Mouse (Mus musculus) kidney, embryonic 15.5 days (tissue): ENCODE measurements around the gene Olfr698. TPM values are rescaled to one million over a fixed set of nuclear protein-coding genes. Genes with fewer than 3 reads are reported as not detected.
"Not testable (repeated sequence)": the region's sequence is repeated elsewhere in the genome, so short reads cannot be mapped to it uniquely, and the experiment has no call there.

ENCODE experiments used
- ATAC-seq: fragments of 200-750 bp; cut with Nextera tagmentation; replicated peaks from 2 replicates; pipeline ENCODE4 v1.8.0; 2017; ENCODE audit warnings: moderate TSS enrichment; ENCODE audit not compliant: low FRiP score
- H3K27ac ChIP-seq: fragments of 300-500 bp; sonication (generic); 2 replicates; pipeline ENCODE4 v1.5.1; 2015; ENCODE audit warnings: mild to moderate bottlenecking, inconsistent platforms
- H3K27me3 ChIP-seq: fragments of 300-500 bp; sonication (generic); 2 replicates; pipeline ENCODE4 v1.6.1; 2015; ENCODE audit warnings: inconsistent platforms
- H3K36me3 ChIP-seq: fragments of 300-500 bp; sonication (generic); 2 replicates; pipeline ENCODE4 v1.6.1; 2015; ENCODE audit warnings: inconsistent platforms
- H3K4me1 ChIP-seq: fragments of 300-500 bp; sonication (generic); 2 replicates; pipeline ENCODE4 v1.6.1; 2015; ENCODE audit warnings: inconsistent platforms
- H3K4me2 ChIP-seq: fragments of 300-500 bp; sonication (generic); 2 replicates; pipeline ENCODE4 v1.6.1; 2015; ENCODE audit warnings: moderate library complexity, mild to moderate bottlenecking, inconsistent platforms
- H3K4me3 ChIP-seq: fragments of 300-500 bp; sonication (generic); replicated peaks from 2 replicates; pipeline ENCODE4 v1.5.1; 2015; ENCODE audit warnings: mild to moderate bottlenecking, inconsistent platforms
- H3K9ac ChIP-seq: fragments of 300-500 bp; sonication (generic); 2 replicates; pipeline ENCODE4 v1.6.1; 2015; ENCODE audit warnings: mild to moderate bottlenecking, inconsistent platforms
- H3K9me3 ChIP-seq: fragments of 300-500 bp; sonication (generic); replicated peaks from 2 replicates; pipeline ENCODE4 v1.6.1; 2016; ENCODE audit warnings: inconsistent platforms
- WGBS: fragments of 180-500 bp; shearing (Covaris S2); methylation state at CpG from one replicate; pipeline ENCODE4 v1.1.7; 2015; ENCODE audit warnings: mixed read lengths; 5-methylcytosine and 5-hydroxymethylcytosine counted together
- polyA plus RNA-seq: library from polyadenylated mRNA; unstranded; fragments of >200 nt; fragmentation: Nextera tagmentation; extraction: Ambion mirVana; gene quantifications from 2 replicates; pipeline ENCODE4 v1.2.1, GENCODE M21; 2015

Olfr698 gene
- not detected in 2 replicates for polyA plus RNA-seq

DNA sequence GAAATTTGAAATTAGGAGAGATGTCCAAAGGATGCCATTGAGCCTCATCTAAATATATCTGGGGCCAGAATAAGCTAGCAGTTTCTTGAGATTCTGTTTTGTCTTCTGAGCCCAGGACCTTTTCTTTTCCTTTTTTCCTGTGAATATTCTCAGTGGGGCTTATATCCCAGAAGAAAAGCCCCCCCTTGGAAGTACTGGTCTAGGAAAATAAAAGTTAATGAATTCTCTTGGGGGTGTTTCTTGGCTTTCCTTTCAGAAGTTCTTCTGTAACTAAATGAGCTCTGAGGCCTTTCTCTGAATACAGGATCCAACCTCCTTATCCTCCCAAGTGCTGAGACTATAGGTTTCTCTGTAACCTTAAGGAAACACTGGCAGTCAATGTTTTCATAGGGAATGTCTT, at the start of gene Olfr698:
TSS of gene Olfr698 (minus strand) at position 101 of the 400 bp plus-strand sequence.
- H3K4me1 ChIP-seq = no peaks in the 10 kb centered on the region
- no peaks in the 10 kb centered on the region for H3K9me3 ChIP-seq
- H3K4me2 ChIP-seq = no peak within 1 kb of the TSS

DNA sequence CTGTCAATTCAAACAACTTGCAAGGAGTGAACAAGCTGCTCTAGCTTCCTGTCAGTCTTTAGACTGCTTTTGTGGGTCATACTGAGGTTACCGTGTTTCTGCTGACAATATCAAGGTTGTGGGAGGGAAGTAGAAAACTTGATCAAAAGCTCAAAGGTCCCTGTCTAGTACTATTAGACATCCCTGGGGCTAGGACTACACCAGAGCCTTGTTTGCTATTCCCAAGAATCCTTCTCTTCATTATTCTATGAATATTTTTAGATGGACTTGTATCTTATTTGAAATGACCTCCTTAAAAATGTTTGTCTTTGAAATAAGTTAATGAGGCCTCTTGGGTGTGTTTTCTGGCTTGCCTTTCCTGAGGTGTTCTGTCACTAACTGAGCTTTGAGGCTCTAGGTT, 37.9 kb upstream of the Olfr698 start, which contains the start of gene Olfr699:
TSS of gene Olfr699 (minus strand) at position 101 of the 400 bp plus-strand sequence.
- Histone ChIP-seq H3K4me3 (no peak within 1 kb of the TSS), H3K4me1 (no peaks in the 10 kb centered on the region), H3K9ac (no peak within 1 kb of the TSS), H3K27me3 (no peaks in the 10 kb centered on the region), H3K4me2 (no peak within 1 kb of the TSS), H3K9me3 (no peaks in the 10 kb centered on the region), H3K27ac (no peak within 1 kb of the TSS), H3K36me3 (no peaks in the 10 kb centered on the region)
- no peak for ATAC-seq
- 84% methylated on average over 1 of the region's 1 CpGs for WGBS

More for the DNA sequence above, at the start of gene Olfr698:
- Histone ChIP-seq H3K36me3 (no peaks in the 10 kb centered on the region), H3K27me3 (no peaks in the 10 kb centered on the region), H3K4me3 (no peak within 1 kb of the TSS), H3K9ac (no peak within 1 kb of the TSS), H3K27ac (no peak within 1 kb of the TSS)
- no peak for ATAC-seq

DNA sequence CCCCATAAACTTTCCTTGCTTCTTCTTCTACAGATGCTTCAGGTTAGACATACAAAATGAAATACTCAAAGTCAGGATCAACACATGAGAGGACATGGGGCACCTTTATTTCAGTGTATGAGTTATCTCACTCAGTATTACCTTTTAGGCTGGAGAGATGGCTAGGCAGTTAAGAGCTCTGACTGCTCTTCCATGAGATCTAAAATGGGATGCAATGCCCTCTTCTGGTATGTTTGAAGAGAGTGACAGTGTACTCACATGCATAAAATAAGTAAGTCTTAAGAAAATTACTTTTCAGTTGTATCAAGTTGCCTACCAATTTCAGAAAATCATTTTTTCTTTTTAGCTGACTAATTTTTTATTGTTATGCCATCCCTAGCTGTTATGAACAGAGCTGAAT, 33.1 kb upstream of the Olfr698 start:
- Histone ChIP-seq H3K9me3 (no peaks in the 10 kb centered on the region), H3K27ac (no peak overlapping the region), H3K9ac (no peak overlapping the region), H3K4me2 (no peak overlapping the region), H3K4me1 (no peaks in the 10 kb centered on the region), H3K4me3 (no peak overlapping the region), H3K27me3 (no peaks in the 10 kb centered on the region), H3K36me3 (no peaks in the 10 kb centered on the region)
- ATAC-seq = no peak

DNA sequence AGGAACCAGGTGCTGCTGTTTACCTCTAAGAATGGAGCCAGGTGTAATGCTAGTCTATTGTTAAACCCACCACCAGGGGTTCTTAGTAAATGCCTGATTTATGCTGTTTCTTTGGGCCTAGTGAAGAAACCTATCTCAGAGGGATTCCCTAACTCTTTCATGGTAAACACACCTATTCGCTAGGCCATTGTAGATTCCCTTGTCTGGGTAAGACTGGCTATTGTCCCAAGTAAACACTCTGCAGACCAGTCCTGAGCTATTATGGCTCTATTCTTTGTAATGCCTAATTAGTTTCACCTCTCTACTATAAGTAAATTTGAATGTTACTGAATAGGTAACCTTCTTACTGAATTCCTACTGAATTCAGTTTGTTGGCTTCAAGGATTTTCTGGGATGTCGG, 5.8 kb upstream of the Olfr698 start:
- WGBS = 97% methylated on average over 2 of the region's 2 CpGs
- H3K4me1 ChIP-seq, H3K4me2 ChIP-seq: not testable (repeated sequence)

DNA sequence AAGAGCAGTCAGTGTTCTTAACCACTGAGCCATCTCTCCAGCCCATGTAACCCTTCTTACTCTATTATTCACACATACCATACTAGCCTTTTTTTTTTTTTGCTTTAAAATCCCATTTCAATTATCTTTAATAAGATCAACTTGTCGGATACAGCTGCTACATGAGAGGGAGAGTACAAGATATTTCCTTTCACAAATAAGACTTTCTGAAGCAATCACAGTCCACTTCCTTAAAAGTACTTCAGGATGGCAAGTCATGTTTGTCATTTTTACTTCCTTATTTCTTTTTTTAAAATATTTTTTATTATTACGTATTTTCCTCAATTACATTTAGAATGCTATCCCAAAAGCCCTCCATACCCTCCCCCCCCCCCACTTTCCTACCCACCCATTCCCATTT, 3.6 kb upstream of the Olfr698 start:
- H3K36me3 ChIP-seq = no peaks in the 10 kb centered on the region
- ATAC-seq = no peak
- 77% methylated on average over 2 of the region's 2 CpGs for WGBS
- no peak overlapping the region for H3K9ac ChIP-seq
- no peak overlapping the region for H3K4me3 ChIP-seq
- H3K27ac ChIP-seq = no peak overlapping the region
- H3K4me2 ChIP-seq = no peak overlapping the region
- no peaks in the 10 kb centered on the region for H3K4me1 ChIP-seq
- no peaks in the 10 kb centered on the region for H3K27me3 ChIP-seq
- H3K9me3 ChIP-seq = no peaks in the 10 kb centered on the region

More for the DNA sequence above, 5.8 kb upstream of the Olfr698 start:
- H3K36me3 ChIP-seq, H3K9me3 ChIP-seq, H3K27ac ChIP-seq, H3K27me3 ChIP-seq, ATAC-seq, H3K9ac ChIP-seq, H3K4me3 ChIP-seq: not testable (repeated sequence)

DNA sequence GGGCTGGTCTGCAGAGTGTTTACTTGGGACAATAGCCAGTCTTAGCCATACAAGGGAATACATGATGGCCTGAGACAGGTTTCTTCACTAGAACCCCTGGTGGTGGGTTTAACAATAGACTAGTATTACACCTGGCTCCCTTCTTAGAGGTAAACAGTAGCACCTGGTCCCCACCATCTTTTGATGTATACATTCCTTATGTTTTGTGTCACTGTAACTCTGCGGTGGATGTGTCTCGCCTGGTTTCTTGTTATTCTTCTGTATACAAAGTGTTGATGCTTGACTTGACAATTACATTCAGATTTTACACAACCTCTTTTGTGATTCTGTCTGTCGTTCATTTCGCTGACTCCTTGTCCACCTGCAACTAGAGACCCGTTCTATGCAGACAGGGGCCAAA, 9.4 kb downstream of the Olfr698 start:
- H3K4me3 ChIP-seq = no peak overlapping the region
- no peaks in the 10 kb centered on the region for H3K4me1 ChIP-seq
- H3K9me3 ChIP-seq = no peaks in the 10 kb centered on the region
- WGBS = 92% methylated on average over 5 of the region's 5 CpGs
- ATAC-seq = no peak
- H3K27me3 ChIP-seq = no peaks in the 10 kb centered on the region
- H3K9ac ChIP-seq = no peak overlapping the region
- no peak overlapping the region for H3K27ac ChIP-seq
- H3K4me2 ChIP-seq = no peak overlapping the region
- H3K36me3 ChIP-seq = no peaks in the 10 kb centered on the region

DNA sequence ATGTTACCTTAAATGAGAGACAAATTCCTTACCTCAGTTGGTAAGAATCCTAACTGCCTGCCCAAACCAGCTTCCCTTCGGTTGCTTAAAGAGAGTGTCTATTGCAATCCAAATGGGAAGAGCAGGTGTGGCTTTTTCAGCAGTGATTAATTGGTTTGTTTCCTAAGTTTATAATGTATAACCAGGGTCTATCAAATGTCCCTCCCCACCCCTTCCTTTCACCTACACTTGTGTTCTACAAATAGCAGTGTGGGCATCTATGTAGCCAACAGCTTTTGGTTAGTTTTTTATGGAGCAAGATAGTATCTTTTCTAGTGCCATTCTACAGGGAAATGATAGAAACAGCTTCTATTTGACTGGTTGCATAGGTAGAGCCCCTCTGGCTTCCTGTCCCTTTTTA, 12.9 kb downstream of the Olfr698 start, which contains the start of gene Olfr697:
TSS of gene Olfr697 (minus strand) at position 101 of the 400 bp plus-strand sequence.
- ATAC-seq = no peak
- Histone ChIP-seq H3K9me3 (no peaks in the 10 kb centered on the region), H3K36me3 (no peaks in the 10 kb centered on the region), H3K4me2 (no peak within 1 kb of the TSS), H3K27me3 (no peaks in the 10 kb centered on the region), H3K27ac (no peak within 1 kb of the TSS), H3K4me1 (no peaks in the 10 kb centered on the region), H3K4me3 (no peak within 1 kb of the TSS), H3K9ac (no peak within 1 kb of the TSS)
- 73% methylated on average over 1 of the region's 1 CpGs for WGBS

DNA sequence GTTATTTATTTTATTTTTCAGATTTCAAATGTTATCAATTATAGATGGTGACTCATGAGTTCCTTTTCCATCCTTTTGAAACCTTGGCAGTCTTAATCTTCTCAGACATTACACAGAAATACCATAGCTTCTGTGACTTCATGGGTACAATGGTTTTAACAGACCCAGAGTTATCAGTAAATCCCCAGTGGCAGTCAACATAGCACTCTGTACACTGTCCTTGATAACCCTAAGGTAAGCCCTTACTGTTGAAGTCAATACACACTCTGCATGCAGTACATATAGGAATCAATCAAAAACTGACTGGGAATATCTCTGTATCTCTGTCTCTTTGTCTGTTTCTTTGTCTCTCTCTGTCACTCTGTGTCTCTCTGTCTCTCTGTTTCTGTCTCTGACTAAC, 18.2 kb downstream of the Olfr698 start:
- Histone ChIP-seq H3K4me2 (no peak overlapping the region), H3K4me3 (no peak overlapping the region), H3K9ac (no peak overlapping the region), H3K27me3 (no peaks in the 10 kb centered on the region), H3K36me3 (no peaks in the 10 kb centered on the region), H3K4me1 (no peaks in the 10 kb centered on the region), H3K27ac (no peak overlapping the region), H3K9me3 (no peaks in the 10 kb centered on the region)
- ATAC-seq = no peak

DNA sequence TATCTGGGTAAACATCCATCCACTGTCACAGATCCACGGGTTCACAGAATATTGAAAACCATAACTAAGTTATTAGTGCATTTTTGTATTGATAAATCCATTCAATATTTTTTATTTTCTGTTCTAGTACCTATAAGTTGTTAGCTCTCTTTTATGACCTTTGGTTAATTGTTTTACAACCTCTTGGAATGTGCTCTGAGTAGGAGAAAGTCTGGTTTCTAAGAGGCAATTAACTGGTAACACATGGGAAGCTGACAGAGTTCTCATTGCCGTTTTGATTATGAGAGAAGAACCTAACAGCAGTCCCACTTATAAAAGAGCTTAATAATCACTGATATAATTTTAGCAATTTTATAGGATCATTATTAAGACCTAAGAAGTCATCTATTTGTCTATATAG, 21.5 kb downstream of the Olfr698 start:
- no peak for ATAC-seq
- no peaks in the 10 kb centered on the region for H3K27me3 ChIP-seq
- no peak overlapping the region for H3K9ac ChIP-seq
- no peaks in the 10 kb centered on the region for H3K36me3 ChIP-seq
- H3K4me1 ChIP-seq = no peaks in the 10 kb centered on the region
- H3K4me3 ChIP-seq = no peak overlapping the region
- no peak overlapping the region for H3K4me2 ChIP-seq
- WGBS = 37% methylated on average over 2 of the region's 2 CpGs
- H3K9me3 ChIP-seq = no peaks in the 10 kb centered on the region
- H3K27ac ChIP-seq = no peak overlapping the region

DNA sequence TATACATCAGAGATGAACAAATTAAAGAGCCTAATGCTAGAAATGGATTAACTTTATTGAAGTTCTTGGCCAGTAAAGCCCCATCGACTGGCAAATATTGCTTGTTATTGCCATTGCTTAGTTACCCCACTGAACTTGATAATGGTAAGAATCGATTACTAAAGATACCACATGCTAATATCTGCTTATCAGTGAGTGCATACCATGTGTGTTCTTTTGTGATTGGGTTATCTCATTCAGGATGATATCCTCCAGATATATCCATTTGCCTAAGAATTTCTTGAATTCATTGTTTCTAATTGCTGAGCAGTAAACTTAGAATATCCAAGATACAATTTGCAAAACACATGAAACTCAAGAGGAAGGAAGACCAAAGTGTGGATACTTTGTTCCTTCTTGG, 29.5 kb downstream of the Olfr698 start:
- H3K9ac ChIP-seq, ATAC-seq, H3K4me3 ChIP-seq, H3K4me2 ChIP-seq, H3K9me3 ChIP-seq, H3K27ac ChIP-seq, H3K36me3 ChIP-seq, H3K4me1 ChIP-seq, H3K27me3 ChIP-seq: not testable (repeated sequence)
- WGBS = 83% methylated on average over 2 of the region's 2 CpGs

DNA sequence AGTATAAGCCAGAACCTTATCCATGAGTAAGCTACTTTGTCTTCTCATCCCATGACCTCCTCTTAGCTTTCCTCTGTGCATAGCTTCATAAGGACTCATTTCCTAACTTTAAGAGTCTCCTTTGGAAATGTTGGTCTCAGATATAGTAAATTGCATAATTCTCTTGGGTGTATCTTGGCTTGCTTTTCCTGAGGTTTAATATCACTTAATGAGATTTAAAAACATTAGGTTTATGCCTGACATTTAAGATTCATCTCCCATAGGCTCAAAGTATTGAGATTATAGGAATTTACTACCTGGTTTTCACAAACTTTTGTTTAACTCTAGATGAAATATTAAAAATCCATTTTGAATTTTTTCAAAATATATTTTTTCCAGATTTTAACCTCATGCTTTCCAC, 38.9 kb downstream of the Olfr698 start, which contains the start of gene Olfr695:
TSS of gene Olfr695 (minus strand) at position 101 of the 400 bp plus-strand sequence.
- H3K27me3 ChIP-seq = no peaks in the 10 kb centered on the region
- ATAC-seq = no peak

DNA sequence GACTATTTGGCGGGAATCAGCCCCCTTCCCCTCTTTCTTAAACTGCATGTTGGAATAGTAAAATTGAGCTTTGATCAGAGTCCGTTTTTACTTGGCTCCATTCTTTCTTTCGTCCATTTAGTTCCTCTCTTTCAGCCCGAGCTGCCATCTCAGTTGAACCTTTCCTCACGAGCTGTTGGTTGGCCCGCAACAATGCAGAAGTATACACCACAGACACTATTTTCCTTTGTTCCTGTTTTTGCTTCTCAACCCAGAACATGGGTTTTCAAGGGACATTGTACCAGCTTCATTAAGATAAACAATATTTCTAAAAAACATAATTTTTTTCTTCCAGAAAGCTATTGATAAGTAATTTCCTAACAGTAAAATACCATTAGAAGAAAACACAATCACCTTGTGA, 43.7 kb downstream of the Olfr698 start:
- Histone ChIP-seq H3K4me3 (no peak overlapping the region), H3K9ac (no peak overlapping the region), H3K27me3 (no peaks in the 10 kb centered on the region), H3K4me1 (no peaks in the 10 kb centered on the region), H3K36me3 (no peaks in the 10 kb centered on the region), H3K9me3 (no peaks in the 10 kb centered on the region), H3K4me2 (no peak overlapping the region), H3K27ac (no peak overlapping the region)
- 88% methylated on average over 6 of the region's 6 CpGs for WGBS
- ATAC-seq = no peak

More for the DNA sequence above, 38.9 kb downstream of the Olfr698 start, which contains the start of gene Olfr695:
- no peak within 1 kb of the TSS for H3K4me3 ChIP-seq
- H3K9ac ChIP-seq = no peak within 1 kb of the TSS
- no peak within 1 kb of the TSS for H3K4me2 ChIP-seq
- H3K36me3 ChIP-seq = no peaks in the 10 kb centered on the region
- no peak within 1 kb of the TSS for H3K27ac ChIP-seq
- H3K4me1 ChIP-seq = no peaks in the 10 kb centered on the region
- no peaks in the 10 kb centered on the region for H3K9me3 ChIP-seq

DNA sequence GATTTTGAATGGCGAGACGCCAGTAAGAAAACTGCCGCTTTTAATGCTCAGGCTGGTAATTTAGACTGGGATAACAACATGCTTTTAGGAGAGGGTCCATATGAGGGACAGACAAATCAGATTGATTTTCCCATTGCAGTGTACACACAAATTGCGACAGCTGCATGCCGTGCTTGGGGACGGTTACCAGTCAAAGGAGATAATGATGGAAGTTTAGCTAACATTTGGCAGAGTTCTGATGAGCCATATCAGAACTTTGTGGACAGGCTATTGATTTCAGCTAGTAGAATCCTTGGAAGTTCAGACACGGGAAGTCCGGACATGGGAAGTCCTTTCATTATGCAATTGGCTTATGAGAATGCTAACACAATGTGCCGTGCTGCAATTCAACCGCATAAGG, 47.5 kb downstream of the Olfr698 start:
- not testable (repeated sequence) for H3K27ac ChIP-seq, H3K9ac ChIP-seq, H3K36me3 ChIP-seq, H3K27me3 ChIP-seq, H3K9me3 ChIP-seq, H3K4me3 ChIP-seq, ATAC-seq, H3K4me1 ChIP-seq, H3K4me2 ChIP-seq
- WGBS = 77% methylated on average over 10 of the region's 10 CpGs
